Mouse (Mus musculus): ENCODE results near the gene Nav2.

DNA sequence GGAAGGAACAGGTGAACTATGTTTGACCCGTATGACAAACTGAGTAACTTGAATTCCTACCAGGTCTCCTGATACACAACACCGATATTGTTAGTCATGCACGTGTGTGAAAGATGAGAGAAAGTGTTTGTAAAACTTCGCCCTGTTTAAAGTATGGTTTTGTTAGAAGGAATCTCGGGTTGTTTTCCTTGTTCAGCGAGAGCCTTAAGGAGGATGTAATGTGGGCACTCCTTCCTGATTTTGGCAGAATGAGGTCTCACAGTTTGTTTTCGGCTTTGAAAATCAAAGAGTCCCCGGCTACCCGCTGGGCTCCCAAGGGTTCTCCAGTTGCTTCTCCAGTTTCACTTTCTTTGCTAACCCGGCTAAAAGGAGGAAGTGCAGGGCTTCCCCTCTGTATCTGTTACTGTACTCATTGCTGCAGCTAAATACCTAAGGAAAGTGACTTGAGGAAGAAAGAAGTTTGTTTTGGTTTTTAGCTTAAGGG lies 553.9 kb downstream of the Nav2 start:
- no peak for TF ChIP-seq CTCF (IDR thresholded peaks at IDR 0.05; ENCODE audit: borderline replicate concordance, control insufficient read depth, extremely low read depth, insufficient read depth, low read length, poor library complexity)
- no peak for TF ChIP-seq POLR2A (IDR thresholded peaks at IDR 0.05; ENCODE audit: control insufficient read depth, extremely low read depth, insufficient read depth, low read length, poor library complexity)
